Mouse (Mus musculus) heart, embryonic 11.5 days (tissue): ENCODE data around the gene Srgn. TPM values are rescaled to one million over a fixed set of nuclear protein-coding genes. Genes with fewer than 3 reads are reported as not detected.
"Not testable (repeated sequence)": the region's sequence is repeated elsewhere in the genome, so short reads cannot be mapped to it uniquely, and the experiment has no call there.

Source experiments
- ATAC-seq: fragments of 200-750 bp; cut with Nextera tagmentation; replicated peaks from 2 replicates; pipeline ENCODE4 v1.8.0; 2017; ENCODE audit warnings: moderate library complexity; ENCODE audit not compliant: insufficient number of reproducible peaks, low FRiP score, low TSS enrichment
- H3K27ac ChIP-seq: fragments of 300-500 bp; sonication (generic); 2 replicates; pipeline ENCODE4 v1.5.1; 2014; ENCODE audit warnings: mild to moderate bottlenecking, low read depth, low read length
- H3K27me3 ChIP-seq: fragments of 300-500 bp; sonication (generic); 2 replicates; pipeline ENCODE4 v1.6.1; 2014; ENCODE audit warnings: mild to moderate bottlenecking, low read length, mixed read lengths; ENCODE audit not compliant: control insufficient read depth, insufficient read depth
- H3K36me3 ChIP-seq: fragments of 300-500 bp; sonication (generic); 2 replicates; pipeline ENCODE4 v1.6.1; 2014; ENCODE audit warnings: mild to moderate bottlenecking, low read length, moderate library complexity, mixed read lengths; ENCODE audit not compliant: control insufficient read depth, insufficient read depth
- H3K4me1 ChIP-seq: fragments of 300-500 bp; sonication (generic); 2 replicates; pipeline ENCODE4 v1.6.1; 2014; ENCODE audit warnings: low read length; ENCODE audit not compliant: control insufficient read depth, insufficient read depth
- H3K4me2 ChIP-seq: fragments of 300-500 bp; sonication (generic); 2 replicates; pipeline ENCODE4 v1.6.1; 2014; ENCODE audit warnings: mild to moderate bottlenecking, moderate library complexity
- H3K4me3 ChIP-seq: fragments of 300-500 bp; sonication (generic); 2 replicates; pipeline ENCODE4 v1.5.1; 2014; ENCODE audit warnings: low read depth, low read length
- H3K9ac ChIP-seq: fragments of 300-500 bp; sonication (generic); 2 replicates; pipeline ENCODE4 v1.6.1; 2014; ENCODE audit warnings: mild to moderate bottlenecking, low read depth, low read length, moderate library complexity
- H3K9me3 ChIP-seq: fragments of 300-500 bp; sonication (generic); replicated peaks from 2 replicates; pipeline ENCODE4 v1.6.1; 2016; ENCODE audit warnings: low read length; ENCODE audit not compliant: control insufficient read depth
- WGBS: fragments of 180-500 bp; shearing (Covaris S2); extraction: QIAGEN DNeasy Blood & Tissue Kit; methylation state at CpG from one replicate; pipeline ENCODE4 v1.1.7; 2014; ENCODE audit not compliant: insufficient replicate concordance; 5-methylcytosine and 5-hydroxymethylcytosine counted together
- polyA plus RNA-seq: library from polyadenylated mRNA; unstranded; fragments of >200 nt; fragmentation: Nextera tagmentation; extraction: Ambion mirVana; gene quantifications from 2 replicates; pipeline ENCODE4 v1.2.1, GENCODE M21; 2014

Srgn gene
- polyA plus RNA-seq, 1 experiment from 2014 or later: 6.7 TPM

DNA sequence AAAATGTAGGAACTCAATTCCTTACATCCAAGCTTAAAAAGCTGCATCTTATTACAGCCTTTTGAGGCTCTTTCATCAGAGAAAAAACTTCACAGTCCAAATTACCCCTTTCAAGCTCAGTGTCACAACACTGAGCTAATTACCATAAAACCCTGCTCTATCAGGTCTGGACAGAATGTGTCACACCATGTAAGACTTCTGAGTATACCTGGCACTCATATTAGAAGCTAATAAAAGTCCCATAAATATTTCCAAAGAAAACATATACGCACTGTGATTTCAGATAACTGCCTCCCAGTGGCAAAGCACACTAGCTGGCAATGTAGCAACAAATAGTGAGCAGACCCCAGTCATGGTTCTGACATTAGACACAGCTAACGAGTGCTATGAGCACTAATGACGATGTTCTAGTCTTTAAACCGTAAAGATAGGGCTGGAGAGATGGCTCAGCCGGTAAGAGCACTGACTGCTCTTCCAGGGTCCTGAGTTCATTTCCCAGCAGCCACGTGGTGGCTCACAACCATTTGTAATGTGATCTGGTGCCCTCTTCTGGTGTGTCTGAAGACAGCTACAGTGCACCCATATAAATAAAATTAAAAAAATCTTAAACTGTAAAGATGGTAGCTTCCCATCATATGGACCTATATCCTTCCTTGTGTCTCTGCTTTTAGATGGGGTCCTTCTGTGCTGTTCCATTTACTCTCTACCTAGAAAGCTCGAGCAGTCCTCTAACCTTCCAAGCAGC, 46.0 kb downstream of the Srgn start:
- WGBS: 75% methylated on average over 7 of the region's 7 CpGs
- no peak overlapping the region for H3K4me2 ChIP-seq
- H3K36me3 ChIP-seq: no peaks in the 10 kb centered on the region
- no peak overlapping the region for H3K27ac ChIP-seq
- H3K4me3 ChIP-seq: no peak overlapping the region
- H3K9ac ChIP-seq: no peak overlapping the region
- no peaks in the 10 kb centered on the region for H3K9me3 ChIP-seq
- H3K4me1 ChIP-seq: 0 out of 2 replicates have a peak, but pooled peaks cover 3% of the 10 kb centered on the region
- no peak for ATAC-seq
- H3K27me3 ChIP-seq: no peaks in the 10 kb centered on the region

DNA sequence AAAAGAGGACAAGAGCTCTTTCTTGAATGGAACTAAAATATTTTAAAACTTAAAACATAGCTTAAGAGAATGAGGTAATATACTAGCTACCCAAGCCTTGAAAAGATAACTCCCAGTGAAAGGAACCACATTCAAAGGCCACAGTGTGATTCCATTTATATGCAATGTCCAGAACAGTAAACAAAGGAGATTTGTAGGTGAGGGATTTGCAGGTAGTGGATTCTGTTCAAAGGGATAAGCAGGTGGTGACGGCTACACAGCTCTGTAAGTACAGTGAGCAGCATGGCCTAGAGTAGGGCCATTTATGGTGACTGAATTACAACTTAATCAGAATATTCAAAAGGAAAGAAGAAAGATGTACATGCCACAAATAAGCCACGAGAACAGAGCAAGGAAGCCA, 50.3 kb downstream of the Srgn start:
- ATAC-seq: no peak
- Histone ChIP-seq H3K4me3 (no peak overlapping the region), H3K4me1 (no peaks in the 10 kb centered on the region), H3K9me3 (no peaks in the 10 kb centered on the region), H3K4me2 (no peak overlapping the region), H3K27me3 (no peaks in the 10 kb centered on the region), H3K36me3 (no peaks in the 10 kb centered on the region), H3K9ac (no peak overlapping the region), H3K27ac (no peak overlapping the region)
- WGBS: 71% methylated on average over 2 of the region's 2 CpGs

DNA sequence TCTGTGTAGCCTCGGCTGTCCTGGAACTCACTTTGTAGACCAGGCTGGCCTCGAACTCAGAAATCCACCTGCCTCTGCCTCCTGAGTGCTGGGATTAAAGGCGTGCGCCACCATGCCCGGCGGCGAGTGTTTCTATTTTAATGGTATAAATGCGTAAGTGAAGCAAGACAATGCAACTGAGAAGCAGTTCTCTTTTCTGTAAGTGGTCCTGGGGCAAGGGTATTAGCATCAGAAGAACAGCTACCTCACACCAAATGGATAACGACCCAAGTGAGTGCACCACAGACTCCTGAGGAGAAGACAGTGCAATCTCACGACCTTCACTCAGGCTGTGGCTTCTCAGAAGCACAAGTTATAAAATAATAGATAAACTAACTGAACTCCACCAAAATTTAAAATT, 52.3 kb downstream of the Srgn start:
- Histone ChIP-seq H3K36me3 (no peaks in the 10 kb centered on the region), H3K4me2 (no peak overlapping the region), H3K4me1 (peaks cover 4% of the 10 kb centered on the region), H3K4me3 (no peak overlapping the region), H3K27me3 (no peaks in the 10 kb centered on the region), H3K27ac (no peak overlapping the region), H3K9ac (no peak overlapping the region), H3K9me3 (no peaks in the 10 kb centered on the region)
- 88% methylated on average over 10 of the region's 10 CpGs for WGBS
- ATAC-seq: no peak

DNA sequence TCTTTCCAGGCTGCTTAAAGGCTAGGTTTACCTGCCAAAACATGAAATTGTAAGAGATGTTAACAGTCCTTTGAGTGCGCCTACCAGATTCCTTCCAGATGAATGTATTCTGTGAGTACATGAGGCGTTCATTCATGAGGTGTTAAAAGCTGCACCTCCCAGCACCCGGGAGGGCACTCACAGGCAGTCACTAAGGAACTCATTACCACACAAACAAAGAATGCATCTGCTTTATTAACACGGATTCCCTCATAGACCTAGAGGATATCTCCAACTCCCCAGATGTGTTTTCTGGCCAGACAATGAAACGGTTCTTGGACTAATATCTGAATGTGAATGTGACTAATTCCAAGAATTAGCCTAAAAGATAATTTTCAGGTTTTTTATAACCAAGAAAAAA, 56.1 kb downstream of the Srgn start:
- H3K9me3 ChIP-seq: no peaks in the 10 kb centered on the region
- no peak overlapping the region for H3K4me3 ChIP-seq
- H3K4me1 ChIP-seq: peaks cover 4% of the 10 kb centered on the region
- no peaks in the 10 kb centered on the region for H3K27me3 ChIP-seq
- H3K36me3 ChIP-seq: no peaks in the 10 kb centered on the region
- H3K4me2 ChIP-seq: no peak overlapping the region
- no peak overlapping the region for H3K9ac ChIP-seq
- 50% methylated on average over 5 of the region's 5 CpGs for WGBS
- H3K27ac ChIP-seq: no peak overlapping the region
- ATAC-seq: no peak

DNA sequence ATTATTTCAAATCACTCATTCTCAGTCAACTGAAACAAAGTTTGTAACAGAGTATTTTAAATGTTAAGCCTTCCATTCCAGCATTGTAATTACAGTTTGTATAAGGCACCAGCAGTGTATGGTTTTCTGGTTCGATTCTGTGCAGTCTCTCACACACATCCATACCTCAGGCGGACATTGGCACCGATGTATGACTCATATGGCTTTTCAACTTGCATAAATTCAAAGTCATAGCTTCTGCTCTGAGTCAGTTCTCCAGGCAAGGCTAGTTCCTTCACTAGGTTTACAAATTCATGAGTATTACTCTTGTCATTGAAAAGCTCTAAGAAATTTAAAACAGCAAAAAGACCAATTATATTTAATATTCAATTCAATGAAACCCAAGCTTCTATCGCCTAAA, 57.5 kb downstream of the Srgn start:
- Histone ChIP-seq H3K9ac (no peak overlapping the region), H3K4me1 (peaks cover 4% of the 10 kb centered on the region), H3K9me3 (no peaks in the 10 kb centered on the region), H3K27me3 (no peaks in the 10 kb centered on the region), H3K36me3 (no peaks in the 10 kb centered on the region), H3K27ac (no peak overlapping the region), H3K4me2 (no peak overlapping the region), H3K4me3 (no peak overlapping the region)
- 89% methylated on average over 4 of the region's 4 CpGs for WGBS
- no peak for ATAC-seq

DNA sequence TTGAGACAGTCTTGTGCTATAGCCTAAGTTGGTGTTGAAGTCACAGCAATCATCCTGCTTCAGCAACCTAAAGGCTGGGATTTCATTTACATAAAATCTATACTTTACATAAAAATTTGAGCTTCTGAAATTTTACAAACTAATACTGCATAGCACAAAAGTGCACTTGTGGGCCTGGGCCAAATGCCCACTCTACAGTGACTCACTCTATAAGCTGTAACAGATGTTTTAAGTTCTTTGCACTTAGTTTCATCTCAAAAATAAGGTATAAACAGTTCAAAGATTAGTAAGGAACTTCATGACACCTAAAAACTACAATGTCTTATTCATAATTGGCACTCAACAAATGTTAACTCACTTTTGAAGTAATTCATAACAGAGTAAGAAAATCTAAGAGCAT, 65.9 kb downstream of the Srgn start:
- H3K36me3 ChIP-seq: peaks cover 9% of the 10 kb centered on the region; the same call in 1 of the 2 replicates
- H3K27me3 ChIP-seq: no peaks in the 10 kb centered on the region
- H3K9me3 ChIP-seq: no peaks in the 10 kb centered on the region
- H3K4me1 ChIP-seq: no peaks in the 10 kb centered on the region
- no peak overlapping the region for H3K9ac ChIP-seq
- no peak overlapping the region for H3K4me2 ChIP-seq
- H3K4me3 ChIP-seq: no peak overlapping the region
- no peak for ATAC-seq
- H3K27ac ChIP-seq: no peak overlapping the region

DNA sequence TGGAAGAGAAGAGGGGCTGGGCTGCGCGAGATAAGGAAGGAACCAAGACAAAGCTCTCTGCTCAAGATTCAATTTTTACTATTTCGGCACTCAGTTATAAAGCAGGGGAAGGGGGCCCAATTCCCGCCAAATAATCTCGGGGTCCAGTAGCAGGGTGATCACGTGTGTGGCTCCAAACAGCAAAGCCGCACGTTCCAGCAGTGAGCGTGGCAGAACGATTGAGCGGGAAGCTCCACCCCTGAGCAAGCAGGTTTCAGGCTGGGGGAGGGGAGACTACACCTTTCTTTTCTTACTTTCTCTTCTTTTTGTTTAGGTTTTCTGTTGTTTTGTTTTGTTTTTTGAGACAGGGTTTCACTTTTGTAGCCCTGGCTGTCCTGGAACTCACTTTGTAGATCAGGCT, 75.2 kb downstream of the Srgn start:
- peaks cover 12% of the 10 kb centered on the region for H3K4me1 ChIP-seq
- not testable (repeated sequence) for H3K9ac ChIP-seq, ATAC-seq, H3K27ac ChIP-seq, H3K4me2 ChIP-seq, H3K36me3 ChIP-seq, H3K27me3 ChIP-seq, H3K4me3 ChIP-seq, H3K9me3 ChIP-seq
- WGBS: 62% methylated on average over 11 of the region's 11 CpGs

DNA sequence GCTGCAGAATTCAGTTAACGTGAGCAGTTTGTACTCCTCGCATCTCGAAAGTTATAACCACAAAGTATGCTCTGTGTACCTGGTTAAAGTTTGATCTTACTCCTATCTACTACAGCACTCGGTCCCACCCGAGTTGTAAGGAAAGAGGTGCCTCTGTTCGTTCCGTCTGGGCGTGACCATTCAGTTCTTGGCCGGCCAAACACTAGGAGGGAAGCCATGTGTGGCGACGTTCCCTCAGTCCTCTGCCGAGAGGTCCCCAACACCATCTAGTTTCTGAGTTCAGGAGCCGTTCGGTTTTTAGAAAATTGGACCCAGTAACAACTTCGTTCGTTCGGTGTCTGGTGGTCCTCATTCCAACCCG, 77.0 kb downstream of the Srgn start:
- 0 out of 2 replicates have a peak, but pooled peaks have one; percentile 32 for ATAC-seq
- WGBS: 39% methylated on average over 18 of the region's 18 CpGs
- H3K27ac ChIP-seq: peak overlapping the region; percentile 81

More for the DNA sequence above, 77.0 kb downstream of the Srgn start:
- Histone ChIP-seq H3K4me1 (peaks cover 12% of the 10 kb centered on the region), H3K36me3 (peaks cover 7% of the 10 kb centered on the region), H3K4me3 (peak overlapping the region; percentile 90), H3K9me3 (no peaks in the 10 kb centered on the region), H3K9ac (peak overlapping the region; percentile 95), H3K4me2 (peak overlapping the region; percentile 58), H3K27me3 (no peaks in the 10 kb centered on the region)
